Mouse (Mus musculus) 416B (cell line): ENCODE measurements around the gene Gm17469.
"Not testable (repeated sequence)": the region's sequence is repeated elsewhere in the genome, so short reads cannot be mapped to it uniquely, and the experiment has no call there.

ENCODE experiments used
- DNase-seq: peaks from one replicate; pipeline ENCODE4 v3.0.0; 2011; ENCODE audit warnings: low read depth

The Gm17469 gene

DNA sequence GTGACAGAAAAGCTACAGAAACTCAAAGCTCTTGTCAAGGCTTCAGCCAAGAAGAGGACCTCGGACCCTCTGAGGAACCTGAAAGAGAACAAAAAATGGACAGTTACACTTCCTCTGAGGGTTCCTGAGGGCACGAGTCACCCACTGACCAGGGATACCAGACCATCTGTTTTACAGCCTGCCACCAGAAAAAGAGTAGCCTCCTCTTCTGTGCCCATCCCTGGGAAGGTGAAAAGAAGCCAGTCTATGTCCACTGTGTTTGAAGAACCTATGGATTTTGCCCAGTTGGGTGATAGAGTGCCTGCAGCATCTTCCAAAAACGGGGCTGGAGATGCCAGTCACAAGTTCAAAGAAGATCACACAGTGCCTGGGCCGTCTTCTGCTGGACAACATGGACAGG lies at the start of gene Gm17469:
Gene Gm17469 (plus strand): TSS at position 301 of the 400 bp plus-strand sequence.
- not testable (repeated sequence) for DNase-seq
